Mouse (Mus musculus) cerebellum, postnatal 36 days (tissue): ENCODE measurements around the gene Man2a1.
A peak's percentile ranks its signal among the peaks of the same experiment; 100 is the strongest.

Experiments
- DNase-seq, 2 experiments: peaks; one replicate each; pipeline ENCODE4 v3.0.0; 2021 to 2022; ENCODE audit warnings: mixed read lengths in 2 of 2

Gene Man2a1

GRCm38 (mm10) chr17:64600372-64601090 is at the start of gene Man2a1:
Gene Man2a1, plus strand, starts transcription at chr17:64600736.
- peak; percentile 81 to 89 for DNase-seq

GRCm38 (mm10) chr17:64553358-64553757 is 47.2 kb upstream of the Man2a1 start:
- no peak for DNase-seq

- no peak for DNase-seq
Observed at GRCm38 (mm10) chr17:64554901-64555300, 45.6 kb upstream of the Man2a1 start.

GRCm38 (mm10) chr17:64556661-64557445 is 43.7 kb upstream of the Man2a1 start:
- DNase-seq = no peak

GRCm38 (mm10) chr17:64558994-64559540 is 41.5 kb upstream of the Man2a1 start:
- DNase-seq = no peak

- no peak for DNase-seq
Observed at GRCm38 (mm10) chr17:64566435-64566834, 34.1 kb upstream of the Man2a1 start.

- no peak for DNase-seq
Observed at GRCm38 (mm10) chr17:64567546-64567945, 33.0 kb upstream of the Man2a1 start.

- no peak for DNase-seq
Observed at GRCm38 (mm10) chr17:64573981-64574380, 26.6 kb upstream of the Man2a1 start.

- DNase-seq = peak in 1 of 2 experiments; percentile 23
Observed at GRCm38 (mm10) chr17:64575240-64575639, 25.3 kb upstream of the Man2a1 start.

- no peak for DNase-seq
Observed at GRCm38 (mm10) chr17:64577485-64577884, 23.1 kb upstream of the Man2a1 start.

GRCm38 (mm10) chr17:64578346-64578745 is 22.2 kb upstream of the Man2a1 start:
- no peak for DNase-seq

GRCm38 (mm10) chr17:64579696-64580095 is 20.8 kb upstream of the Man2a1 start:
- DNase-seq = peak; percentile 62 to 67

- no peak for DNase-seq
Observed at GRCm38 (mm10) chr17:64581133-64581532, 19.4 kb upstream of the Man2a1 start.

- no peak for DNase-seq
Observed at GRCm38 (mm10) chr17:64581962-64582361, 18.6 kb upstream of the Man2a1 start.

GRCm38 (mm10) chr17:64590483-64590882 is 10.1 kb upstream of the Man2a1 start:
- DNase-seq = no peak

GRCm38 (mm10) chr17:64591366-64591765 is 9.2 kb upstream of the Man2a1 start:
- no peak for DNase-seq

- no peak for DNase-seq
Observed at GRCm38 (mm10) chr17:64592355-64592754, 8.2 kb upstream of the Man2a1 start.

- no peak for DNase-seq
Observed at GRCm38 (mm10) chr17:64592788-64593187, 7.7 kb upstream of the Man2a1 start.

- DNase-seq = no peak
Observed at GRCm38 (mm10) chr17:64597770-64598169, 2.8 kb upstream of the Man2a1 start.

- DNase-seq = no peak
Observed at GRCm38 (mm10) chr17:64599916-64600315, 620 bp upstream of the Man2a1 start.

- DNase-seq = peak; percentile 63 to 65
Observed at GRCm38 (mm10) chr17:64601091-64601750, 685 bp downstream of the Man2a1 start.

- DNase-seq = peak; percentile 32 to 48
Observed at GRCm38 (mm10) chr17:64601751-64602578, 1.4 kb downstream of the Man2a1 start.
